Mouse (Mus musculus): ENCODE results near the gene Snrnp35.

DNA sequence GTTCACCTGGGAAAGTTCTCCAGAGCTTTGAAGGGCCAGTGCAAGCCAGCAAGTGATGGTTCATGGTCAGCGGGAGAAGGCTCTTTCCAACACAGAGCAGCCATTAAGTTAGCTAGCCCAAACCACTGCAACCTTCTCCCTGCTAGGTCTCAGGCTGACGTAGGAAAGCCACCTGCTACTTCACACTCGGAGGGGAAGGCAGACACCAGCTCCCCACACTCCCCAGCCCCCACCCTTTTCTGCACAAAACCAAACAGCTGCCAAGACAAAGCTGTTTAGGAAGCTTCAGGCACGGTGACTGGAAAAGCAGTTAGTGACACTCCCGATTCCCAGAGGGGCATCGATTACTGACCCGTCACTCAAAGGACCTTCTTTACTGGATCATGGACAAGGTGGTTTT lies 12.6 kb downstream of the Snrnp35 start:
- TF ChIP-seq CTCF (IDR thresholded peaks at IDR 0.05; ENCODE audit: borderline replicate concordance, control insufficient read depth, extremely low read depth, insufficient read depth, low read length, poor library complexity) (no peak), POLR2A (IDR thresholded peaks at IDR 0.05; ENCODE audit: control insufficient read depth, extremely low read depth, insufficient read depth, low read length, poor library complexity) (no peak)

All from thymus, adult 2 months (tissue).